Mouse (Mus musculus) bone marrow, adult 2 months (tissue): Measurements from ENCODE around the gene Spindoc. TPM values are rescaled to one million over a fixed set of nuclear protein-coding genes. Genes with fewer than 3 reads are reported as not detected.
"Not testable (repeated sequence)": the region's sequence is repeated elsewhere in the genome, so short reads cannot be mapped to it uniquely, and the experiment has no call there.

Source experiments
- H3K27ac ChIP-seq: fragments of 200-500 bp; 2 replicates; pipeline ENCODE4 v1.5.1; 2012; ENCODE audit warnings: low read depth, mild to moderate bottlenecking, control low read depth, inconsistent platforms, low read length; ENCODE audit not compliant: control insufficient read depth, poor library complexity, insufficient read depth
- H3K4me1 ChIP-seq: fragments of 200-500 bp; 2 replicates; pipeline ENCODE4 v1.6.1; 2011; ENCODE audit warnings: low read length; ENCODE audit not compliant: control insufficient read depth, insufficient read depth
- H3K4me3 ChIP-seq: fragments of 200-500 bp; replicated peaks from 2 replicates; pipeline ENCODE3; 2011; ENCODE audit warnings: mild to moderate bottlenecking, low read depth, low read length, control low read depth; ENCODE audit not compliant: control insufficient read depth
- CTCF ChIP-seq: fragments of 200-500 bp; IDR thresholded peaks from 2 replicates; pipeline ENCODE4 v1.5.1; 2011; ENCODE audit warnings: low read length, control low read depth; ENCODE audit not compliant: control insufficient read depth, insufficient read depth
- POLR2A ChIP-seq: fragments of 200-500 bp; IDR thresholded peaks from 2 replicates; pipeline ENCODE4 v1.6.1; 2011; ENCODE audit warnings: low read depth, mild to moderate bottlenecking, control low read depth, low read length, borderline replicate concordance; ENCODE audit not compliant: control insufficient read depth
- WGBS: fragments of 180-500 bp; shearing (Covaris S2); methylation state at CpG from one replicate; pipeline ENCODE4 v1.1.7; 2018; 5-methylcytosine and 5-hydroxymethylcytosine counted together
- polyA plus RNA-seq: library from polyadenylated mRNA; stranded (reverse); fragments of >200 nt; gene quantifications from 2 replicates; pipeline ENCODE4 v1.2.4, GENCODE M21; 2011; ENCODE audit warnings: low replicate concordance; ENCODE audit not compliant: missing spikeins, insufficient read depth, insufficient read length

Spindoc gene
- polyA plus RNA-seq, 1 experiment = 35.3 TPM

- WGBS = under 1% methylated on average over 59 of the region's 60 CpGs
- peak overlapping the region; percentile 47; the same call in 1 of the 2 replicates for H3K27ac ChIP-seq
Measured at GRCm38 (mm10) chr19:7382248-7382902, 419 bp downstream of the Spindoc start.

GRCm38 (mm10) chr19:7381906-7382247, 917 bp downstream of the Spindoc start:
- peak overlapping the region; percentile 33; the same call in 1 of the 2 replicates for H3K27ac ChIP-seq
- 18% methylated on average over 8 of the region's 8 CpGs for WGBS
- no peak for TF ChIP-seq POLR2A
- TF ChIP-seq CTCF = no peak

More at GRCm38 (mm10) chr19:7382248-7382902, 419 bp downstream of the Spindoc start:
- no peaks in the 10 kb centered on the region; the same call in 1 of the 2 replicates for H3K4me1 ChIP-seq
- TF ChIP-seq CTCF = no peak
- no peak for TF ChIP-seq POLR2A
- peak overlapping the region; percentile 90 for H3K4me3 ChIP-seq

DNA sequence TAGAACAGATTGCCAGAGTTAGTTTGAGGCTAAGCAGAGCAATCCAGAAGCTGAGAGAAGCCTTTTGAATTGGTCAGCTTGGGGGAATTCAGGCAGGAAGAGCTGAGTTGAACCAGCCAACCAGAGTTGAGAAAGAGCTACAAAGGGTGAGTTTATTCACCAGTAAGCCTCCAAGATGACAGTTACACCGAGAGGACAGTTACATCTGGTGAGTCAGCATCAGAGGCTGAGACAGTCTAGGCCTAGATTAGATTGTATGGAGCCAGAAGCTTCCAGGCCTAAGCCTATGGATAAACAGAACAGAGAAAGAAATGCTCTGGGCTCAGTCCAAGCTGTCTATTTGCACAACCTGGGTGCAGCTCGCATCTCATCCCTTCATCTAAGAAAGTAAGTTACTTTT, 5.2 kb downstream of the Spindoc start:
- H3K4me3 ChIP-seq = no peak overlapping the region
- TF ChIP-seq POLR2A (no peak), CTCF (no peak)
- H3K27ac ChIP-seq = no peak overlapping the region
- 41% methylated on average over 2 of the region's 2 CpGs for WGBS
- no peaks in the 10 kb centered on the region; the same call in 1 of the 2 replicates for H3K4me1 ChIP-seq

More at GRCm38 (mm10) chr19:7381906-7382247, 917 bp downstream of the Spindoc start:
- Histone ChIP-seq H3K4me1 (no peaks in the 10 kb centered on the region; the same call in 1 of the 2 replicates), H3K4me3 (peak overlapping the region; percentile 90)

GRCm38 (mm10) chr19:7374491-7374890, 8.3 kb downstream of the Spindoc start:
- TF ChIP-seq POLR2A (no peak), CTCF (no peak)

DNA sequence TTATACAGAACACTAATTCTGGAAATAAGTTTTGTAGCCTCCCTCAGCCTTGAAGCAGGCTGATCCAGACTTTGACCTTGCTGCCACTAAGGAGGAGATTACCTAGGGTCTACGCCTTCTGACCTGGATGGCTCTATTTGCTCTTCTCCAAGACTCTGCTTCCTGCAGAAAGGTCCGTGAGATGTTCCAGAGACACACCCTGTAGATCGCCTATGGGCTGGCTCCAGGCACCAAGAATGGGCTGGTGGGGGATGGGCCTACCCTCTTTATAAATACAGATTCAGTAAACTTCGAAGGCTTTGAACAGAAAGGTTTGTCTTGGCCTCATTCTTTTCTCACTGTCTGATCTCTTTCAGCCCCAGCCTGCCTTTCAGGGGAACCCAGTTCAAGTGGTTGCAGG, 13.3 kb downstream of the Spindoc start:
- not testable (repeated sequence) for H3K4me3 ChIP-seq, H3K4me1 ChIP-seq
- WGBS = 89% methylated on average over 4 of the region's 4 CpGs

More at GRCm38 (mm10) chr19:7374491-7374890, 8.3 kb downstream of the Spindoc start:
- H3K4me1 ChIP-seq = no peaks in the 10 kb centered on the region
- H3K4me3 ChIP-seq = no peak overlapping the region
- WGBS = 94% methylated on average over 8 of the region's 8 CpGs
- H3K27ac ChIP-seq = no peak overlapping the region

GRCm38 (mm10) chr19:7353636-7354035, 29.2 kb downstream of the Spindoc start:
- no peak overlapping the region for H3K27ac ChIP-seq
- no peak overlapping the region for H3K4me3 ChIP-seq
- 56% methylated on average over 6 of the region's 6 CpGs for WGBS

More for the DNA sequence above, 13.3 kb downstream of the Spindoc start:
- H3K27ac ChIP-seq = not testable (repeated sequence)

GRCm38 (mm10) chr19:7352809-7353495, 29.8 kb downstream of the Spindoc start:
- H3K4me3 ChIP-seq = no peak overlapping the region
- WGBS = 79% methylated on average over 11 of the region's 11 CpGs
- TF ChIP-seq CTCF (no peak), POLR2A (no peak)
- H3K27ac ChIP-seq = no peak overlapping the region
- H3K4me1 ChIP-seq = no peaks in the 10 kb centered on the region

More at GRCm38 (mm10) chr19:7353636-7354035, 29.2 kb downstream of the Spindoc start:
- no peak for TF ChIP-seq CTCF
- no peak for TF ChIP-seq POLR2A
- H3K4me1 ChIP-seq = no peaks in the 10 kb centered on the region

GRCm38 (mm10) chr19:7349993-7350392, 32.8 kb downstream of the Spindoc start:
- Histone ChIP-seq H3K27ac (no peak overlapping the region), H3K4me3 (no peak overlapping the region), H3K4me1 (no peaks in the 10 kb centered on the region)
- TF ChIP-seq POLR2A (no peak), CTCF (no peak)
- 79% methylated on average over 1 of the region's 1 CpGs for WGBS

- no peak overlapping the region for H3K4me3 ChIP-seq
- 16% methylated on average over 4 of the region's 4 CpGs for WGBS
- TF ChIP-seq CTCF (peak; percentile 69), POLR2A (no peak)
- H3K27ac ChIP-seq = no peak overlapping the region
- no peaks in the 10 kb centered on the region for H3K4me1 ChIP-seq
Measured at GRCm38 (mm10) chr19:7345235-7345755, 37.5 kb downstream of the Spindoc start.
